Mouse (Mus musculus) midbrain, embryonic 14.5 days (tissue): ENCODE data around the gene Irgc1. TPM values are rescaled to one million over a fixed set of nuclear protein-coding genes. Genes with fewer than 3 reads are reported as not detected.

Experiments used
- ATAC-seq: fragments of 200-750 bp; cut with Nextera tagmentation; 2 replicates; pipeline ENCODE4 v1.8.0; 2017; ENCODE audit warnings: moderate number of reproducible peaks, moderate library complexity; ENCODE audit not compliant: low FRiP score, low TSS enrichment
- DNase-seq: peaks from one replicate; pipeline ENCODE4 v3.0.0-alpha.2; 2015
- H3K27ac ChIP-seq: fragments of 300-500 bp; sonication (generic); replicated peaks from 2 replicates; pipeline ENCODE4 v1.5.1; 2014; ENCODE audit warnings: mild to moderate bottlenecking, low read depth, low read length, moderate library complexity
- H3K27me3 ChIP-seq: fragments of 300-500 bp; sonication (generic); 2 replicates; pipeline ENCODE4 v1.6.1; 2014; ENCODE audit warnings: low read length, control low read depth, mixed read lengths; ENCODE audit not compliant: control insufficient read depth, insufficient read depth
- H3K36me3 ChIP-seq: fragments of 300-500 bp; sonication (generic); 2 replicates; pipeline ENCODE4 v1.6.1; 2014; ENCODE audit warnings: low read length, control low read depth; ENCODE audit not compliant: control insufficient read depth, insufficient read depth
- H3K4me1 ChIP-seq: fragments of 300-500 bp; sonication (generic); 2 replicates; pipeline ENCODE4 v1.6.1; 2014; ENCODE audit warnings: mild to moderate bottlenecking, antibody characterized with exemption, low read length, control low read depth; ENCODE audit not compliant: control insufficient read depth, insufficient read depth
- H3K4me2 ChIP-seq: fragments of 300-500 bp; sonication (generic); 2 replicates; pipeline ENCODE4 v1.6.1; 2014; ENCODE audit warnings: mild to moderate bottlenecking, low read length, moderate library complexity
- H3K4me3 ChIP-seq: fragments of 300-500 bp; sonication (generic); replicated peaks from 2 replicates; pipeline ENCODE4 v1.5.1; 2014; ENCODE audit warnings: low read depth, low read length
- H3K9ac ChIP-seq: fragments of 300-500 bp; sonication (generic); replicated peaks from 2 replicates; pipeline ENCODE4 v1.6.1; 2014; ENCODE audit warnings: mild to moderate bottlenecking, low read length, moderate library complexity
- H3K9me3 ChIP-seq: fragments of 300-500 bp; sonication (generic); 2 replicates; pipeline ENCODE4 v1.6.1; 2016; ENCODE audit warnings: low read length, control low read depth, mixed read lengths; ENCODE audit not compliant: control insufficient read depth
- WGBS: fragments of 180-500 bp; shearing (Covaris S2); extraction: QIAGEN DNeasy Blood & Tissue Kit; methylation state at CpG from one replicate; pipeline ENCODE4 v1.1.7; 2014; 5-methylcytosine and 5-hydroxymethylcytosine counted together
- polyA plus RNA-seq: library from polyadenylated mRNA; unstranded; fragments of >200 nt; fragmentation: Nextera tagmentation; extraction: Ambion mirVana; gene quantifications from 2 replicates; pipeline ENCODE4 v1.2.1, GENCODE M21; 2014

Gene Irgc1
- polyA plus RNA-seq, 1 experiment from 2014 or later, result not detected

DNA sequence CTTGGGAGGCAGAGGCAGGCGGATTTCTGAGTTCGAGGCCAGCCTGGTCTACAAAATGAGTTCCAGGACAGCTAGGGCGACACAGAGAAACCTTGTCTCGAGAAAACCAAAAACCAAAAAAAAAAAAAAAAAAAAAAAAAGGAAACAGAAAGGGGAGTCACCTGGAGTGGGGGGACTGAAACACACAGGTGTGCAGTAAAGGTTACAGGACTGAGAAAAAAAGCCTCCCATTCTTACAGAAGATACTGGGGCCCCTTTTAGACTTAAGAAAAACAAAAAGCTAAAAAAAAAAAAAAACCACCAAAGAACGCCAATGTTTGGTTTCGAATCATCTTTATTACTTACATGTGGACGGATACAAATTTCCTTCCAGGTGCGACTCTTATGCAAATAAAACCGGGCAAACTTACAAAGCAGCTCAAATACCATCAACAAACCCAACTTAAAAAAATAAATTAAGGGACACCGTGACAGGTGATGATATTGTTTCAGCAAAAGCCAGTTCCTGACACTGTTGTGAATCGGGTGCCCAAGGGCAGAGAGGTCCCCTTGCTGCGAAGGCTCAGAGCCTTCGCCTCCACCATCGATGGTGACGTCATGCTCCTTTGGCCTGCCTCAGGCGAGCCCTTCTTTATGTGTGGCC lies 69.2 kb downstream of the Irgc1 start:
- 86% methylated on average over 16 of the region's 16 CpGs for WGBS

More for the DNA sequence above, 69.2 kb downstream of the Irgc1 start:
- H3K4me3 ChIP-seq, result no peak overlapping the region
- no peak for ATAC-seq
- H3K27ac ChIP-seq, result no peak overlapping the region
- no peak for DNase-seq
- no peaks in the 10 kb centered on the region for H3K36me3 ChIP-seq
- no peaks in the 10 kb centered on the region for H3K9me3 ChIP-seq
- H3K4me2 ChIP-seq, result no peak overlapping the region
- no peaks in the 10 kb centered on the region; the same call in 1 of the 2 replicates for H3K27me3 ChIP-seq
- no peak overlapping the region for H3K9ac ChIP-seq
- 0 out of 2 replicates have a peak, but pooled peaks cover 3% of the 10 kb centered on the region for H3K4me1 ChIP-seq

Other genes starting within 250 kb of the Irgc1 start
- 3.1 and 6.6 TPM in 2 replicates for gene Zfp111, start 240.9 kb downstream of the Irgc1 start, polyA plus RNA-seq
- 2.7 and 3.7 TPM in 2 replicates for gene Zfp109, start 214.7 kb downstream of the Irgc1 start, polyA plus RNA-seq
- 6.2 and 6.6 TPM in 2 replicates for gene Zfp108, start 197.5 kb downstream of the Irgc1 start, polyA plus RNA-seq
- gene Zfp93, start 181.9 kb downstream of the Irgc1 start, polyA plus RNA-seq, result 5.9 and 8.7 TPM in 2 replicates
- gene Zfp61, start 151.1 kb downstream of the Irgc1 start, polyA plus RNA-seq, result 34.2 and 34.3 TPM in 2 replicates
- gene Zfp94, start 135.6 kb downstream of the Irgc1 start, polyA plus RNA-seq, result 18.9 and 19.2 TPM in 2 replicates
- not detected in 2 replicates for gene Tescl, start 118.4 kb downstream of the Irgc1 start, polyA plus RNA-seq
- not detected in 2 replicates for gene Lypd5, start 103.1 kb downstream of the Irgc1 start, polyA plus RNA-seq
- 0.43 and 0.45 TPM in 2 replicates for gene Kcnn4, start 82.0 kb downstream of the Irgc1 start, polyA plus RNA-seq
- gene Smg9, start 52.7 kb downstream of the Irgc1 start, polyA plus RNA-seq, result 32.9 and 33.3 TPM in 2 replicates
- gene Plaur, start 10.2 kb upstream of the Irgc1 start, polyA plus RNA-seq, result 1.1 and 2.6 TPM in 2 replicates
- 26.2 and 63.4 TPM in 2 replicates for gene Cadm4, start 29.7 kb upstream of the Irgc1 start, polyA plus RNA-seq
- 216 and 303 TPM in 2 replicates for gene Zfp428, start 54.7 kb upstream of the Irgc1 start, polyA plus RNA-seq
- gene AC161166.1, start 60.2 kb upstream of the Irgc1 start, polyA plus RNA-seq, result 0.93 and 1.8 TPM in 2 replicates
- 24.6 and 30.3 TPM in 2 replicates for gene Irgq, start 78.4 kb upstream of the Irgc1 start, polyA plus RNA-seq
- gene Pinlyp, start 93.8 kb upstream of the Irgc1 start, polyA plus RNA-seq, result not detected in 2 replicates
- 55.0 and 55.8 TPM in 2 replicates for gene Xrcc1, start 94.0 kb upstream of the Irgc1 start, polyA plus RNA-seq
- gene Ethe1, start 135.2 kb upstream of the Irgc1 start, polyA plus RNA-seq, result 18.5 and 24.2 TPM in 2 replicates
- gene Zfp575, start 135.3 kb upstream of the Irgc1 start, polyA plus RNA-seq, result 9.2 and 12.1 TPM in 2 replicates
- gene Phldb3, start 158.5 kb upstream of the Irgc1 start, polyA plus RNA-seq, result not detected in 2 replicates
- gene Lypd3, start 184.3 kb upstream of the Irgc1 start, polyA plus RNA-seq, result 0.13 and 0.26 TPM in 2 replicates
- gene Tex101, start 224.4 kb upstream of the Irgc1 start, polyA plus RNA-seq, result not detected in 2 replicates